Mouse (Mus musculus): ENCODE results near the gene Rnase12. TPM values are rescaled to one million over a fixed set of nuclear protein-coding genes. Genes with fewer than 3 reads are reported as not detected.
"Not testable (repeated sequence)": the region's sequence is repeated elsewhere in the genome, so short reads cannot be mapped to it uniquely, and the experiment has no call there.

Rnase12 gene
- polyA plus RNA-seq, 1 experiment from 2014 or later, result not detected

DNA sequence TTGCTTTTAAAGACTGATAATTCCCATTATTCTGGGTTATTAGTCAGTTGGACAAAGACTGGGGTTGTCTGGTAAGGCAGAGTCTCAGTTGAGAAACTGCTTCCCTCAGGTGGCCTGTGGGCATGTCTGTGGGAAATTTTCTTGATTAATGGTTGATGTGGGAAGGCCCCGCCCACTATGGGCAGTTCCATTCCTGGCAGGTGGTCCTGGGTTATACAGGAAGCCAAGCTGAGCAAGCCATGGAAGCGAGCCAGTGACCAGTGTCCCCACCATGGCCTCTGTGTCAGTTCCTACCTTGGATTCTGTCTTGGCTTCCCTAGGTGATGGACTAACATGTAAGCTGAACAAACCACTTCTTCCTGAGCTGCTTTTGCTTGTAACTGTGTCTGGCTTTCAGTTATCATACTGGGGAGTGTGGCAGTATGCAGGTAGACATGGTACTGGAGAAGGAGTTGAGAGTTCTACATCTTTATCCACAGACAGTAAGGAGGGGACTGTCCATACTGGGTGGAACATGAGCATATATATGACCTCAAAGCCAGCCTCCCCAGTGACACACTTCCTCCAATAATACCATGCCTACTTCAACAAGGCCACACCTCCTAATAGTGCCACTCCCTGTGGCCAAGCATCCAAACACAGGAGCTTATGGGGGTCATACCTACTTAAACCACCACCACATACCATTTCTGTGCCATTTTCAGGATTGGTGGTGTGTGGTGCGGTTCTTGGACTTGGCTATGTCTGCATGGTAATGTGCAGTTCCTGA, 29.9 kb downstream of the Rnase12 start:
- Histone ChIP-seq H3K9me3 (replicated peaks) (no peaks in the 10 kb centered on the region), H3K36me3 (no peaks in the 10 kb centered on the region), H3K27me3 (ENCODE audit: low read depth, poor library complexity, severe bottlenecking) (no peaks in the 10 kb centered on the region), H3K4me1 (no peaks in the 10 kb centered on the region), H3K4me3 (no peak overlapping the region), H3K27ac (replicated peaks) (no peak overlapping the region)
- 57% methylated on average over 3 of the region's 3 CpGs for WGBS
- no peak for DNase-seq (ENCODE audit: low spot score)

DNA sequence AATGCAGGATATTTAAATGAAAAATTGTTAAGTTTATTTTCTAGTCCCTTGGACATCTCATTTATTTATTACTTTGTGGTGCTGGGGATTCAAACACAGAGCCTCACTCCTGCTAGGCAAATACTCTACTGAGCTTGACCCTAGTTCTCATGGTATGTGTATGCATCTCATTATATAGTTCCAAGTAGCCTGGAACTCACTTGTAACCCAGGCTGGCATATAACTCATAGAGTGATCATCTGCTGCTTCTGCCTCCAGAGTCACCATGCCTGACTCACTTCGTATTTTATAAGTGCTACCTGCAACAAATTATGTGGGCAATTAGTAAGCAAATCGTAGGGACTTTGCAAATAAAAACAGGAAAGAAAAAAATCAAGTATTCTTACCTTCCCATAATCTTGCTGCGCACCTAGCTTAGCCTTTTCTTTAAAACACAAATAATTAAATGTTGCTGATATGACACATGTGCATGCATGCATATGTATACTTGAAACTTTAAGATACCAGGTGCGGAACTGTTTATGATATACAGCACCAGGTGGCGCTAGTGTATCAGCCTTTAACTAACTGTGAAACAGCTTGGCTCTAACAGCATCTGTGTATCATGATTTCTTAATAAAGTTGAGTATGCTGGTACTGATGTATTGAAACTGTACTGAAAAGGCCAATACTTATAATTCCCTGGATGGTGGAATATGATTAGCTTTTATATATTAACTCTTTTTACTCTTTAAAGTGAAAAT, 30.9 kb downstream of the Rnase12 start:
- Histone ChIP-seq H3K36me3 (no peaks in the 10 kb centered on the region), H3K27ac (replicated peaks) (no peak overlapping the region), H3K27me3 (ENCODE audit: low read depth, poor library complexity, severe bottlenecking) (no peaks in the 10 kb centered on the region), H3K4me1 (no peaks in the 10 kb centered on the region), H3K4me3 (no peak overlapping the region), H3K9me3 (replicated peaks) (no peaks in the 10 kb centered on the region)
- peak; percentile 43 for DNase-seq (ENCODE audit: low spot score)
- WGBS, result 36% methylated on average over 5 of the region's 5 CpGs

DNA sequence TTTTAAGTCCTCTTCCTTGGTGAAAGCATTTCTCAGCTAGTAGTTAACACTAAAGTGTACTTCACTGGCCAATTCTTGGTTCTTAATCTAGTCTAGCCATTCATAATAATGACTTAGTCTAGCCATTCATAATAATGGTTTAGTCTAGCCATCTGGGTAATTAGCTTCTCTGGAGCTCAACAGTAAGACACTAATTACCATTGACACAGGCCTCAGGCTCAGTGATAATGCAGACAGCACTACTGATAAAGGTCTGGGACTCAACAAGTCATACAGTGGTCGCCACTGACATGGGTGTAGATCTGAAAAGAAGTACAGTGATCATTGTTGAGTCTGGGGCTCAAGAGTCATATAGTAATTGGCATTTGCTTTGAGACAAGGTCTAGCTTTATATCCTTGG, 32.6 kb downstream of the Rnase12 start:
- H3K4me3 ChIP-seq, result no peak overlapping the region
- 78% methylated on average over 1 of the region's 1 CpGs for WGBS
- H3K4me1 ChIP-seq, result no peaks in the 10 kb centered on the region
- H3K27ac ChIP-seq (replicated peaks), result no peak overlapping the region
- no peaks in the 10 kb centered on the region for H3K36me3 ChIP-seq
- no peak for DNase-seq (ENCODE audit: low spot score)
- H3K9me3 ChIP-seq (replicated peaks), result no peaks in the 10 kb centered on the region
- H3K27me3 ChIP-seq (ENCODE audit: low read depth, poor library complexity, severe bottlenecking), result no peaks in the 10 kb centered on the region

DNA sequence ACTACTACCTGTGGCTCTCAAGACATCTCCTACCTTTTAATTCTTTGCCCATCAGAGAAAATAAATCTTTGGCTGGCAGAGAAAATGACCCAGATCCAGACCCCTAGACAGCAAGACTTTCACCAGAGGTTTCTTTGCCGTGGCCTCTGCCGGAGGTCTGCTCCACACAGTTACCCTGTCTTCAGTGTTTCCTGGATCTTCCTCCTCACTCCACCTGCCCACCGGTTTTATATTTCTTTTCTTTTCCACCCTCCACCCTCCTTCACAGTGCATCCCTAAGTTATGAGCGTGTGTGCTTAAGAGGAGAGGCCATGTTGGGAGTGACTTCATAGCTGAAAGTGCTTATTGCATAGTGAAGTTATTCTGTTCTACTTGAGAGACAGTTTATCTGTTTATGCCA, 34.0 kb downstream of the Rnase12 start:
- H3K9me3 ChIP-seq (replicated peaks), result no peaks in the 10 kb centered on the region
- H3K27ac ChIP-seq (replicated peaks), result no peak overlapping the region
- no peaks in the 10 kb centered on the region for H3K36me3 ChIP-seq
- no peaks in the 10 kb centered on the region for H3K4me1 ChIP-seq
- no peak overlapping the region for H3K4me3 ChIP-seq
- DNase-seq (ENCODE audit: low spot score), result no peak
- H3K27me3 ChIP-seq (ENCODE audit: low read depth, poor library complexity, severe bottlenecking), result no peaks in the 10 kb centered on the region
- WGBS, result 89% methylated on average over 4 of the region's 4 CpGs

DNA sequence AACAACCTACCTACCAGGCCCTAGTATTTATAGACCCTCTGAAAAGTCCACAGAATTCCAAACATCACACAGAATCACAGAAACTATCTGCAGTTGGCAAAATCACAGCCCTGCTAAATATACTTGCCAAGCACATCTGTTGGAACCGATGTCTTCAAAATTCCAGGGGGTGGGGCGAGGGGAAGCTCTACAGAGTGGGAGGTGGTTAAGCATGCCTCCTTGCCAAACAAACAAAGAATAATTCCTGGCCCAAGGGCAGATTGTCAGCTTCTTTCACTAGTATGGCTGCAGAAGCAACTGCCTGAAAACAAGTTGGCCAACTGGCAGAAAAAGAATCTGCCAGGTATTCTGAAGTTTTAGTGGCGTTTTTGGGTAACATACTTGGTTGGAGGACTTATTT, 40.2 kb downstream of the Rnase12 start:
- Histone ChIP-seq H3K4me1 (no peaks in the 10 kb centered on the region), H3K27me3 (ENCODE audit: low read depth, poor library complexity, severe bottlenecking) (no peaks in the 10 kb centered on the region), H3K4me3 (no peak overlapping the region), H3K27ac (replicated peaks) (no peak overlapping the region), H3K36me3 (no peaks in the 10 kb centered on the region), H3K9me3 (replicated peaks) (no peaks in the 10 kb centered on the region)
- DNase-seq (ENCODE audit: low spot score), result no peak
- 79% methylated on average over 3 of the region's 3 CpGs for WGBS

DNA sequence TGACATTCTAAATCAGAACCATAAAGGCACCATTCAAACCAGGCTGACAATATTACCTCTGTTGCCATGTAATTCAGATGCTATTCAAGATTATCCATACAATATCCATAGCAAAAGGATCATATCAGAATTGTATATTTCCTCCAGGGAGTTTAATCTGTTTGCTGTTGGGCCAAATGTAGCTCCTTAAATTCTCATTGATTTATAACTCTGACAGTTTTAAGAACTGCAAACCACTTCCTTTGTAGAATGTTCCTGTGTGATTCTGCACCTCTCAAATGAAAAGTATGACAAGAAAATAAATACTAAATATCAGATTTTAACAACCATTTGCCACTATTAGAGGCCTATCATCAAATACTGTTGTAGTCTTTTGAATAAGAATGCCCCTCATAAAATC, 41.7 kb downstream of the Rnase12 start:
- Histone ChIP-seq H3K27me3 (ENCODE audit: low read depth, poor library complexity, severe bottlenecking) (no peaks in the 10 kb centered on the region), H3K36me3 (no peaks in the 10 kb centered on the region), H3K9me3 (replicated peaks) (no peaks in the 10 kb centered on the region), H3K4me3 (no peak overlapping the region), H3K27ac (replicated peaks) (no peak overlapping the region), H3K4me1 (no peaks in the 10 kb centered on the region)
- DNase-seq (ENCODE audit: low spot score), result no peak

DNA sequence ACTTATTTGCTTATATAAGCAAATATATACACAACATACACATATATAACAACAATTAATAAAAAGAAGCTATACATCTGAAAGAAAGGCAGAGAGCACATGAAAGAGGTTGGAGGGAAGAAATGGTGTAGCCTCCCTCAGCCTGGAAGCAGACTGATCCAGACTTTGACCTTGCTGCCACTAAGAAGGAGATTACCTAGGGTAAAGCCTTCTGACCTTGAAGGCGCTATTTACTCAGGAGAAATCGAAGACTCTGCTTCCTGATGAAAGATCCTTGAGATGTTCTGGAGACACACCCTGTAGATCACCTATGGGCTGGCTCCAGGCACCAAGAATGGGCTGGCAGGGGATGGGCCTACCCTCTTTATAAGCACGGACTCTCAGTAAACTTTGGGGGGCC, 42.7 kb downstream of the Rnase12 start:
- H3K4me3 ChIP-seq; DNase-seq (ENCODE audit: low spot score); H3K27me3 ChIP-seq (ENCODE audit: low read depth, poor library complexity, severe bottlenecking); H3K4me1 ChIP-seq; H3K9me3 ChIP-seq (replicated peaks); H3K27ac ChIP-seq (replicated peaks); H3K36me3 ChIP-seq: not testable (repeated sequence)
- 83% methylated on average over 3 of the region's 3 CpGs for WGBS

DNA sequence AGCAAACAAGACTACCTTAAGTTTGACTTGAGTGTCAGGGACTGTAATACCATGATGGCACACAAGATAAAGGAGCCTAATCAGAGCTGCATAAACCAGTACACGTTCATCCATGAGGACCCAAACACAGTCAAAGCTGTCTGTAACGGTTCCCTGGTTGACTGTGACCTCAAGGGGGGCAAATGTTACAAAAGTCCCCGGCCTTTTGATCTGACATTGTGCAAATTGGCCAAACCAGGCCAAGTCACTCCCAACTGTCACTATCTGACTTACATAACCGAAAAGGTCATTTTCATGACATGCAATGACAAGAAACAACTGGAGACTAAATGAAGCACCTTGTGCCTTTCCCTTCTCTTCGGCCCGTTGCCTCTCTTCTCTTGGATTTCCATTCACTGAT, 47.9 kb downstream of the Rnase12 start:
- H3K4me1 ChIP-seq, result no peaks in the 10 kb centered on the region
- no peak overlapping the region for H3K27ac ChIP-seq (replicated peaks)
- H3K27me3 ChIP-seq (ENCODE audit: low read depth, poor library complexity, severe bottlenecking), result no peaks in the 10 kb centered on the region
- no peak overlapping the region for H3K4me3 ChIP-seq
- H3K9me3 ChIP-seq (replicated peaks), result no peaks in the 10 kb centered on the region
- DNase-seq (ENCODE audit: low spot score), result no peak
- no peaks in the 10 kb centered on the region for H3K36me3 ChIP-seq
- 86% methylated on average over 6 of the region's 6 CpGs for WGBS

DNA sequence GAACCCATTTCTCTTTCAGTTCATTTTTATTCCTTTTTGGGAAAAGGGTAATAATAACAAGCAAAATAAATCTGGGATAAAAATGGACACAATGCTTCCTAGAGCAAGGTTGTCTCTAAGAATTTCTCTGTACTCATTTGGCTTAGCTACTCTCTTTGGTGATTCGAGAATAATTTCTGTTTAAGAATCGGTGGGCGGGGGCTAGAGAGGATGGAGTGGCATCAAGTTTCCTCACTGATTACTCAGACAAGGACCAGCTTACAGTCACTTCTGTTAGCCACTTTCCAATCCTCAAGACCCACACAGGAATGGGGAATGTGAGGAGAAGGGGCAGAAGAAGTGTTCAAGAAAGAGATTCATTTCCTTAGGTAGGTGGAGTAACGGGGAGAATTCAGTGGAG, 48.7 kb downstream of the Rnase12 start:
- Histone ChIP-seq H3K27me3 (ENCODE audit: low read depth, poor library complexity, severe bottlenecking) (no peaks in the 10 kb centered on the region), H3K4me3 (no peak overlapping the region), H3K9me3 (replicated peaks) (no peaks in the 10 kb centered on the region), H3K27ac (replicated peaks) (no peak overlapping the region), H3K36me3 (no peaks in the 10 kb centered on the region), H3K4me1 (no peaks in the 10 kb centered on the region)
- 88% methylated on average over 4 of the region's 4 CpGs for WGBS
- DNase-seq (ENCODE audit: low spot score), result no peak

DNA sequence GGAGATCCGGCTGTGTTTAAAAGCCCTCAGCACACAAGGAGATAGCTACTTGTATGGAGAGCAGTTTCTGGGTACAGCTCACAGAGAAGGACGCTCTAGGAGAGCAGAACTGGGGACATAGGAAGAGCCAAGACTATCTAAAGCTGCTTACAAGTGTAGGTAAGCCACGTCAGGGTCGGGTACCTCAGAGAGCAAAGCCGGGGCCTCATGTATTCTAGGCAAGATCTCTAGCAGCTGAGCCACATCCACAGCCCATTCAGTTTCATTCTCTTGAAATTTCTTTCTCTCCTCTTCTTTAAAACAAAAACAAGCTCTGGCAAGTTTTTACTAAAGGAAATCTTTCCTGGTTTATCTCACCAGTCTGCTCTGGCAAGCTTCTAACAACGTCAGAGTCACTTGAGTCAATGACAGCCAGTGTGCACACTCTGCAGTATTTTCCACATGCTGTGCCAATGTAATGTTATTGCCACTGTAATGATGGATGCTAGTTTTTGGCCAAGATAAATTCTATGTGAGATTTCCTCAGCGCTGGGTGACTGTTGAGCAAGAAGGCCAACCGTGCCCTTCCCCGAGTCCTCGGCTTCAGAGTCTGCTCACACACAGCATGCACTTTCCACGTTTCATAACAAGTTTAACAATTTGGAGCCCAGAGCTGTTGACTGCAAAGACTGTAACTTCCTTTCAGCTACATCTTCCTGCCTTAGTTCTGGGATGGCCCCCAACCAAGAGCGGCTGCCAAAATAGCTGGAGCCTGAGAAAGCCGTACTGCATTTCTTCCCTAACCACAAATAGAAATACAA, 49.3 kb downstream of the Rnase12 start:
- H3K9me3 ChIP-seq (replicated peaks), result no peaks in the 10 kb centered on the region
- no peaks in the 10 kb centered on the region for H3K4me1 ChIP-seq
- H3K4me3 ChIP-seq, result no peak overlapping the region
- H3K27me3 ChIP-seq (ENCODE audit: low read depth, poor library complexity, severe bottlenecking), result no peaks in the 10 kb centered on the region
- H3K27ac ChIP-seq (replicated peaks), result no peak overlapping the region
- DNase-seq (ENCODE audit: low spot score), result no peak
- 87% methylated on average over 13 of the region's 13 CpGs for WGBS
- no peaks in the 10 kb centered on the region for H3K36me3 ChIP-seq

DNA sequence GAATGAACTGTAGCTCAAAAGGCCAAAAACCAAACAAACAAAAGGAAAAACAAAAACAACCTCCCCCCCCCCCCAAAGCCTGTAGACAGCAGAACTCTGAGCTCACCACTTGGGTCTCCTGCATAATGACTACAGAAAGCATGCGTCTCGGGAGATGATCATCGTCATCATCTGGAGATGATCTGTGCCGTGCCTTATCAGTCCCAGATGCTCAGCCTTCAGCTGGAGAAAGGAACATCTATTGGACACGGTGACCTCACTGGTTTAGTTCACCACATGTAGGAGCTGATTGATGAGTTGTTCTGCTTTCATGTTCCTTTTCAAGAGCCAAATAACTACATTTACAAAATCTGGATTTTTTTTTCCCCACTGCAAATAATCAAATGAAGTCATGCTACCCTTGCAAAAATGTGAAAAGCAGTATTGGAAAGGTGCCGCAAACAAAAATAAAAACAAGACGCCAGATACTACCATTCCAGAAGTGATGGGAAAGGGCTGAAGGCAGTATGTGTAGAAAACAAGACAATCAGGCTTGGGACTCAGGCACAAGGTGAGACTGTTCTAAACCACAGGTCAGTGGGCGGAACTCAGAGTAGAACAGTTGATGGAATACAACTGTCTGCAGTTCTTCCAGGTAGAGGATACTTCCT, 50.2 kb downstream of the Rnase12 start, which contains the start of gene Rnase10:
TSS of gene Rnase10 (plus strand) at position 600 of the 650 bp plus-strand sequence.
- Histone ChIP-seq H3K27ac (replicated peaks) (no peak within 1 kb of the TSS), H3K9me3 (replicated peaks) (no peaks in the 10 kb centered on the region), H3K36me3 (no peaks in the 10 kb centered on the region), H3K4me1 (no peaks in the 10 kb centered on the region), H3K4me3 (no peak within 1 kb of the TSS), H3K27me3 (ENCODE audit: low read depth, poor library complexity, severe bottlenecking) (no peaks in the 10 kb centered on the region)
- WGBS, result 87% methylated on average over 8 of the region's 8 CpGs
- no peak for DNase-seq (ENCODE audit: low spot score)

Data from midbrain, embryonic 10.5 days (tissue).